Mouse (Mus musculus) heart, embryonic 15.5 days (tissue): Measurements from ENCODE around the gene Plekha6. TPM values are rescaled to one million over a fixed set of nuclear protein-coding genes. Genes with fewer than 3 reads are reported as not detected.

ENCODE experiments used
- ATAC-seq: fragments of 200-750 bp; cut with Nextera tagmentation; replicated peaks from 2 replicates; pipeline ENCODE4 v1.8.0; 2017; ENCODE audit warnings: low read depth, moderate TSS enrichment; ENCODE audit not compliant: insufficient number of reproducible peaks, insufficient read depth, low FRiP score
- H3K27ac ChIP-seq: fragments of 300-500 bp; sonication (generic); 2 replicates; pipeline ENCODE4 v1.5.1; 2015; ENCODE audit warnings: mild to moderate bottlenecking, inconsistent platforms
- H3K27me3 ChIP-seq: fragments of 300-500 bp; sonication (generic); 2 replicates; pipeline ENCODE4 v1.6.1; 2015; ENCODE audit warnings: inconsistent platforms
- H3K36me3 ChIP-seq: fragments of 300-500 bp; sonication (generic); 2 replicates; pipeline ENCODE4 v1.6.1; 2015; ENCODE audit warnings: mild to moderate bottlenecking, inconsistent platforms
- H3K4me1 ChIP-seq: fragments of 300-500 bp; sonication (generic); replicated peaks from 2 replicates; pipeline ENCODE4 v1.6.1; 2015; ENCODE audit warnings: inconsistent platforms
- H3K4me2 ChIP-seq: fragments of 300-500 bp; sonication (generic); 2 replicates; pipeline ENCODE4 v1.6.1; 2015; ENCODE audit warnings: inconsistent platforms, mild to moderate bottlenecking, moderate library complexity
- H3K4me3 ChIP-seq: fragments of 300-500 bp; sonication (generic); 2 replicates; pipeline ENCODE4 v1.5.1; 2015; ENCODE audit warnings: mild to moderate bottlenecking, inconsistent platforms
- H3K9ac ChIP-seq: fragments of 300-500 bp; sonication (generic); 2 replicates; pipeline ENCODE4 v1.6.1; 2015; ENCODE audit warnings: mild to moderate bottlenecking, inconsistent platforms
- H3K9me3 ChIP-seq: fragments of 300-500 bp; sonication (generic); replicated peaks from 2 replicates; pipeline ENCODE4 v1.6.1; 2016; ENCODE audit warnings: inconsistent platforms
- WGBS: fragments of 180-500 bp; shearing (Covaris S2); methylation state at CpG from one replicate; pipeline ENCODE4 v1.1.7; 2015; ENCODE audit warnings: mixed read lengths; 5-methylcytosine and 5-hydroxymethylcytosine counted together
- polyA plus RNA-seq: library from polyadenylated mRNA; unstranded; fragments of >200 nt; fragmentation: Nextera tagmentation; extraction: Ambion mirVana; gene quantifications from 2 replicates; pipeline ENCODE4 v1.2.1, GENCODE M21; 2015

The Plekha6 gene
- polyA plus RNA-seq, 1 experiment from 2014 or later: 12.2 TPM

- Histone ChIP-seq H3K27ac (no peak overlapping the region), H3K9me3 (no peaks in the 10 kb centered on the region), H3K4me3 (no peak overlapping the region), H3K4me2 (no peak overlapping the region), H3K4me1 (peaks cover 9% of the 10 kb centered on the region), H3K36me3 (no peaks in the 10 kb centered on the region), H3K27me3 (peaks cover 9% of the 10 kb centered on the region; the same call in 1 of the 2 replicates), H3K9ac (no peak overlapping the region)
- WGBS: 50% methylated on average over 11 of the region's 11 CpGs
- no peak for ATAC-seq
Observed at GRCm38 (mm10) chr1:133347693-133348520, 183.9 kb downstream of the Plekha6 start.

GRCm38 (mm10) chr1:133350210-133350609, 186.2 kb downstream of the Plekha6 start, which contains the start of gene Ren1:
TSS of gene Ren1 (plus strand) at chr1:133350510.
- H3K27me3 ChIP-seq: peaks cover 21% of the 10 kb centered on the region
- no peak within 1 kb of the TSS for H3K27ac ChIP-seq
- H3K9ac ChIP-seq: no peak within 1 kb of the TSS
- H3K36me3 ChIP-seq: no peaks in the 10 kb centered on the region
- no peaks in the 10 kb centered on the region for H3K9me3 ChIP-seq
- WGBS: 89% methylated on average over 1 of the region's 1 CpGs
- H3K4me1 ChIP-seq: peaks cover 9% of the 10 kb centered on the region
- no peak within 1 kb of the TSS for H3K4me3 ChIP-seq
- H3K4me2 ChIP-seq: no peak within 1 kb of the TSS
- no peak for ATAC-seq

- ATAC-seq: no peak
- no peak overlapping the region for H3K9ac ChIP-seq
- WGBS: 43% methylated on average over 9 of the region's 9 CpGs
Observed at GRCm38 (mm10) chr1:133351762-133352161, 187.8 kb downstream of the Plekha6 start.

More at GRCm38 (mm10) chr1:133351762-133352161, 187.8 kb downstream of the Plekha6 start:
- Histone ChIP-seq H3K9me3 (no peaks in the 10 kb centered on the region), H3K4me2 (no peak overlapping the region), H3K27ac (no peak overlapping the region), H3K4me1 (peaks cover 9% of the 10 kb centered on the region), H3K36me3 (no peaks in the 10 kb centered on the region), H3K27me3 (peaks cover 28% of the 10 kb centered on the region), H3K4me3 (no peak overlapping the region)

Other genes starting within 250 kb of the Plekha6 start
- 22.2 and 27.3 TPM in 2 replicates for gene Mdm4, start 133.6 kb upstream of the Plekha6 start, polyA plus RNA-seq
- gene Pik3c2b, start 118.5 kb upstream of the Plekha6 start, polyA plus RNA-seq: 8.0 and 9.7 TPM in 2 replicates
- 20.2 and 24.3 TPM in 2 replicates for gene Ppp1r15b, start 33.1 kb upstream of the Plekha6 start, polyA plus RNA-seq
- gene Golt1a, start 145.6 kb downstream of the Plekha6 start, polyA plus RNA-seq: 0.42 TPM in 1 of 2 replicates, not detected in the other
- gene Kiss1, start 157.7 kb downstream of the Plekha6 start, polyA plus RNA-seq: 0.62 TPM in 1 of 2 replicates, not detected in the other
- 0.30 and 2.2 TPM in 2 replicates for gene Ren1, start 186.3 kb downstream of the Plekha6 start, polyA plus RNA-seq
- gene Etnk2, start 199.4 kb downstream of the Plekha6 start, polyA plus RNA-seq: 1.3 and 1.5 TPM in 2 replicates